Comparison of ENCODE assay signal across 29 mouse cellular contexts in the genomic region with DNA sequence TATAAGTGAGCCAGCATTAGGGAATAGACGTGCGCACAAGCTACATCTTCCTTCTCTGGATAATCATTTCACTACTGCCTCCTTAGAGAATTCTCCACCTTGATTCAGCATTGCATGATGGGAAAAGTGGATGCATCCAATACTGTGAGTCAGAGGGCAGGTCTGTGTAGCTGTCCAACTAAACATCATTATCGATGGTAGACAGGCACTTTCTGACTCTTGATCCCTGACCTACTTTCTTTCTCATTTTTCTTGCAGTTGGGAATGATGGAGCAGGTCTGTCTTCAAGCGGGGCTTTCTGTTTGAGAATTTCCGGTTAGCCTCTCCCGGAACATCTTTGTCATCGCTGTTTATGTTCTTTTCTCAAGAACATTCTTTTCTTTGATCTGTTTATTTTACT.
DNase-seq lines count a peak whose midpoint lies in the region; ATAC-seq and TF ChIP-seq lines count a peak whose summit lies in the region.
"Had no signal": no experiment of that assay in that cellular context is flagged by ENCODE, and none has a peak within 500 bp of the region (broad histone marks: within the 10 kb centered on the region; RNA-seq: fewer than 3 reads in every experiment).

No protein-coding gene starts in this region.

- no peak overlapping the region for H3K4me2 ChIP-seq in lung, embryonic 14.5 days
- H3K4me2 ChIP-seq: heart, embryonic 11.5 days; limb, embryonic 15.5 days; neural tube, embryonic 15.5 days had no signal

- H3K4me3 ChIP-seq in lung, embryonic 14.5 days (ENCODE audit: low read depth, low read length): no peak overlapping the region
- H3K4me3 ChIP-seq: erythroblast, embryonic 14.5 days; limb, embryonic 15.5 days; neural tube, embryonic 15.5 days had no signal

- WGBS in lung, embryonic 14.5 days: 36% methylated on average over 7 of the region's 7 CpGs

- no peak overlapping the region for H3K27ac ChIP-seq in lung, embryonic 14.5 days (ENCODE audit: low read depth)
- H3K27ac ChIP-seq: limb, embryonic 15.5 days; liver, embryonic 14.5 days; macrophage; neural tube, embryonic 15.5 days had no signal

- no peaks in the 10 kb centered on the region for H3K4me1 ChIP-seq in lung, embryonic 14.5 days (ENCODE audit: insufficient read depth)
- H3K4me1 ChIP-seq: limb, embryonic 15.5 days; neural tube, embryonic 15.5 days had no signal

- TF ChIP-seq CTCF in lung, embryonic 14.5 days (IDR thresholded peaks at IDR 0.05; ENCODE audit: low read depth): no peak

- no peak overlapping the region for H3K9ac ChIP-seq in lung, embryonic 14.5 days
- H3K9ac ChIP-seq: limb, embryonic 15.5 days; liver, embryonic 14.5 days; neural tube, embryonic 15.5 days had no signal

- H3K36me3 ChIP-seq in lung, embryonic 14.5 days (ENCODE audit: insufficient read depth): no peaks in the 10 kb centered on the region
- H3K36me3 ChIP-seq: limb, embryonic 15.5 days; neural tube, embryonic 15.5 days had no signal

- DNase-seq in heart, adult 18-20 months: peak; percentile 51 to 58
- no peak for DNase-seq in heart, postnatal 4 days
- DNase-seq in lung, embryonic 14.5 days: peak; percentile 16
- no peak for DNase-seq in lung, postnatal 10 days
- peak; percentile 25 for DNase-seq in NIH3T3 (ENCODE audit: low read depth)
- DNase-seq in lung, postnatal 36 days: peak; percentile 41
- no peak for DNase-seq in urinary bladder, postnatal 4 days (ENCODE audit: low spot score in 2 of 2)
- no peak for DNase-seq in spleen, postnatal 36 days (ENCODE audit: low spot score in 2 of 2)
- DNase-seq: adrenal gland, adult 8-10 months; B cell, adult 2 months; cerebellum, adult 2 months; cerebellum, postnatal 14 days; kidney, adult 9 months; kidney, postnatal 10 days; layer of hippocampus, postnatal 36 days; left cerebral cortex, postnatal 4 days; midbrain, embryonic 14.5 days; retina, postnatal 1 day; right cerebral cortex, postnatal 14 days; spleen, adult 18-20 months had no signal

- no peaks in the 10 kb centered on the region for H3K27me3 ChIP-seq in lung, embryonic 14.5 days (ENCODE audit: insufficient read depth, low read length)
- H3K27me3 ChIP-seq: CH12.LX; limb, embryonic 15.5 days; neural tube, embryonic 15.5 days had no signal

- no peaks in the 10 kb centered on the region for H3K9me3 ChIP-seq in lung, embryonic 14.5 days (ENCODE audit: low read depth, low read length)
- H3K9me3 ChIP-seq: limb, embryonic 15.5 days; neural tube, embryonic 15.5 days had no signal

- ATAC-seq in lung, embryonic 14.5 days (ENCODE audit: insufficient read depth): no peak
- ATAC-seq: forebrain, embryonic 16.5 days; hindbrain, embryonic 16.5 days had no signal

Comparison
In these comparisons a context has a peak if more than half of its experiments do, and no peak if none do; other contexts are left out.
1. DNase-seq: peak in heart, adult 18-20 months (2 of 2), lung, embryonic 14.5 days (single experiment), NIH3T3 (single experiment) and lung, postnatal 36 days (single experiment); none in heart, postnatal 4 days (single experiment), lung, postnatal 10 days (single experiment), urinary bladder, postnatal 4 days (0 of 2) and spleen, postnatal 36 days (0 of 2).